Mouse (Mus musculus): ENCODE measurements around the gene Gcdh. TPM values are rescaled to one million over a fixed set of nuclear protein-coding genes. Genes with fewer than 3 reads are reported as not detected.

The Gcdh gene
- polyA plus RNA-seq, 1 experiment from 2014 or later: 11.1 TPM

- peak overlapping the region; percentile 39 for H3K27ac ChIP-seq
- H3K36me3 ChIP-seq (ENCODE audit: inconsistent target): peaks cover 59% of the 10 kb centered on the region
- peaks cover 41% of the 10 kb centered on the region for H3K79me2 ChIP-seq (ENCODE audit: inconsistent target)
- 0% methylated on average over 7 of the region's 7 CpGs for WGBS (ENCODE audit: missing documents)
- H3K4me3 ChIP-seq (ENCODE audit: inconsistent target): peak overlapping the region; percentile 50
Measured at GRCm38 (mm10) chr8:84839875-84840247, 53.9 kb downstream of the Gcdh start.

- peak overlapping the region; percentile 50 for H3K4me3 ChIP-seq (ENCODE audit: inconsistent target)
- WGBS (ENCODE audit: missing documents): 42% methylated on average over 2 of the region's 2 CpGs
Measured at GRCm38 (mm10) chr8:84839411-84839810, 54.3 kb downstream of the Gcdh start.

GRCm38 (mm10) chr8:84838513-84838912 lies 55.2 kb downstream of the Gcdh start:
- Histone ChIP-seq H3K36me3 (ENCODE audit: inconsistent target) (peaks cover 55% of the 10 kb centered on the region), H3K4me3 (ENCODE audit: inconsistent target) (no peak overlapping the region), H3K27ac (no peak overlapping the region), H3K79me2 (ENCODE audit: inconsistent target) (peaks cover 35% of the 10 kb centered on the region)
- 94% methylated on average over 5 of the region's 5 CpGs for WGBS (ENCODE audit: missing documents)

More at GRCm38 (mm10) chr8:84839411-84839810, 54.3 kb downstream of the Gcdh start:
- peak overlapping the region; percentile 39 for H3K27ac ChIP-seq
- H3K79me2 ChIP-seq (ENCODE audit: inconsistent target): peaks cover 41% of the 10 kb centered on the region
- peaks cover 59% of the 10 kb centered on the region for H3K36me3 ChIP-seq (ENCODE audit: inconsistent target)

GRCm38 (mm10) chr8:84837912-84838470 lies 55.7 kb downstream of the Gcdh start:
- Histone ChIP-seq H3K27ac (no peak overlapping the region), H3K79me2 (ENCODE audit: inconsistent target) (peaks cover 37% of the 10 kb centered on the region), H3K4me3 (ENCODE audit: inconsistent target) (no peak overlapping the region), H3K36me3 (ENCODE audit: inconsistent target) (peaks cover 50% of the 10 kb centered on the region)
- WGBS (ENCODE audit: missing documents): 91% methylated on average over 14 of the region's 15 CpGs

GRCm38 (mm10) chr8:84837149-84837911 lies 56.4 kb downstream of the Gcdh start:
- peaks cover 44% of the 10 kb centered on the region for H3K79me2 ChIP-seq (ENCODE audit: inconsistent target)
- H3K4me3 ChIP-seq (ENCODE audit: inconsistent target): no peak overlapping the region
- H3K27ac ChIP-seq: no peak overlapping the region
- WGBS (ENCODE audit: missing documents): 89% methylated on average over 8 of the region's 8 CpGs
- H3K36me3 ChIP-seq (ENCODE audit: inconsistent target): peaks cover 43% of the 10 kb centered on the region

Other genes with a start within 250 kb of the Gcdh start
- 13.1 to 24.0 TPM (median 23.6 TPM) in 3 replicates for gene Ier2, start 231.1 kb downstream of the Gcdh start, polyA plus RNA-seq (2018)
- gene Trmt1, start 207.6 kb downstream of the Gcdh start, polyA plus RNA-seq (2018): 24.6 to 51.1 TPM (median 43.5 TPM) in 3 replicates
- 42.2 to 61.4 TPM (median 49.6 TPM) in 3 replicates for gene Nacc1, start 206.1 kb downstream of the Gcdh start, polyA plus RNA-seq (2018)
- 38.2 to 65.7 TPM (median 48.7 TPM) in 3 replicates for gene Lyl1, start 192.5 kb downstream of the Gcdh start, polyA plus RNA-seq (2018)
- gene G430095P16Rik, start 170.9 kb downstream of the Gcdh start, polyA plus RNA-seq (2018): not detected in 3 replicates
- gene Nfix, start 93.6 kb downstream of the Gcdh start, polyA plus RNA-seq (2018): 3.6 to 6.9 TPM (median 4.3 TPM) in 3 replicates
- 1.2 to 3.3 TPM (median 2.9 TPM) in 3 replicates for gene Dand5, start 71.1 kb downstream of the Gcdh start, polyA plus RNA-seq (2018)
- gene Gadd45gip1, start 62.4 kb downstream of the Gcdh start, polyA plus RNA-seq (2018): 5.8 to 13.9 TPM (median 8.6 TPM) in 3 replicates
- 49.2 to 87.2 TPM (median 79.3 TPM) in 3 replicates for gene Rad23a, start 53.3 kb downstream of the Gcdh start, polyA plus RNA-seq (2018)
- 836 to 3,382 TPM (median 1,154 TPM) in 3 replicates for gene Calr, start 47.0 kb downstream of the Gcdh start, polyA plus RNA-seq (2018)
- 24.5 to 43.1 TPM (median 29.5 TPM) in 3 replicates for gene Farsa, start 36.9 kb downstream of the Gcdh start, polyA plus RNA-seq (2018)
- 7.0 to 30.9 TPM (median 18.1 TPM) in 3 replicates for gene Syce2, start 21.8 kb downstream of the Gcdh start, polyA plus RNA-seq (2018)
- gene Klf1, start 8.0 kb upstream of the Gcdh start, polyA plus RNA-seq (2018): 0.09 TPM in 1 of 3 replicates, not detected in the others
- 160 to 211 TPM (median 178 TPM) in 3 replicates for gene Dnase2a, start 14.6 kb upstream of the Gcdh start, polyA plus RNA-seq (2018)
- 0.04 to 0.06 TPM in 2 of 3 replicates, not detected in the other for gene Mast1, start 43.4 kb upstream of the Gcdh start, polyA plus RNA-seq (2018)
- gene Rtbdn, start 53.1 kb upstream of the Gcdh start, polyA plus RNA-seq (2018): not detected in 3 replicates
- gene Gm49661, start 75.5 kb upstream of the Gcdh start, polyA plus RNA-seq (2018): not detected in 3 replicates
- gene Prdx2, start 75.7 kb upstream of the Gcdh start, polyA plus RNA-seq (2018): 77.7 to 148 TPM (median 146 TPM) in 3 replicates
- gene Rnaseh2a, start 75.8 kb upstream of the Gcdh start, polyA plus RNA-seq (2018): 15.9 to 39.3 TPM (median 26.2 TPM) in 3 replicates
- 26.1 to 86.4 TPM (median 61.3 TPM) in 3 replicates for gene Junb, start 84.8 kb upstream of the Gcdh start, polyA plus RNA-seq (2018)
- gene Hook2, start 96.7 kb upstream of the Gcdh start, polyA plus RNA-seq (2018): 4.9 to 10.9 TPM (median 6.1 TPM) in 3 replicates
- gene Best2, start 120.6 kb upstream of the Gcdh start, polyA plus RNA-seq (2018): not detected in 3 replicates
- 120 to 138 TPM (median 122 TPM) in 3 replicates for gene Asna1, start 131.4 kb upstream of the Gcdh start, polyA plus RNA-seq (2018)
- gene Trir, start 132.9 kb upstream of the Gcdh start, polyA plus RNA-seq (2018): 143 to 170 TPM (median 168 TPM) in 3 replicates
- gene Tnpo2, start 143.0 kb upstream of the Gcdh start, polyA plus RNA-seq (2018): 14.1 to 30.6 TPM (median 26.6 TPM) in 3 replicates
- gene Fbxw9, start 166.1 kb upstream of the Gcdh start, polyA plus RNA-seq (2018): 4.8 to 12.5 TPM (median 8.4 TPM) in 3 replicates
- gene Gm5741, start 174.1 kb upstream of the Gcdh start, polyA plus RNA-seq (2018): not detected in 3 replicates
- 28.6 to 47.4 TPM (median 37.1 TPM) in 3 replicates for gene Dhps, start 177.8 kb upstream of the Gcdh start, polyA plus RNA-seq (2018)
- 66.3 to 79.6 TPM (median 68.7 TPM) in 3 replicates for gene Wdr83os, start 186.8 kb upstream of the Gcdh start, polyA plus RNA-seq (2018)
- 13.5 to 19.5 TPM (median 15.7 TPM) in 3 replicates for gene Wdr83, start 187.4 kb upstream of the Gcdh start, polyA plus RNA-seq (2018)
- 375 to 585 TPM (median 491 TPM) in 3 replicates for gene Man2b1, start 189.3 kb upstream of the Gcdh start, polyA plus RNA-seq (2018)
- 1.2 to 2.6 TPM (median 1.4 TPM) in 3 replicates for gene Zfp791, start 229.2 kb upstream of the Gcdh start, polyA plus RNA-seq (2018)

Data from macrophage (primary cell).